Mouse (Mus musculus) CD4-positive, CD25-positive, alpha-beta regulatory T cell, adult 9 weeks (primary cell): ENCODE measurements around the gene Ogg1. TPM values are rescaled to one million over a fixed set of nuclear protein-coding genes. Genes with fewer than 3 reads are reported as not detected.

ENCODE experiments used
- polyA plus RNA-seq: library from polyadenylated mRNA; unstranded; fragments of 100-300 nt; shearing (Covaris generic); gene quantifications from one replicate; pipeline ENCODE4 v1.2.1, GENCODE M21; 2017

Gene Ogg1
- 14.3 TPM for polyA plus RNA-seq

DNA sequence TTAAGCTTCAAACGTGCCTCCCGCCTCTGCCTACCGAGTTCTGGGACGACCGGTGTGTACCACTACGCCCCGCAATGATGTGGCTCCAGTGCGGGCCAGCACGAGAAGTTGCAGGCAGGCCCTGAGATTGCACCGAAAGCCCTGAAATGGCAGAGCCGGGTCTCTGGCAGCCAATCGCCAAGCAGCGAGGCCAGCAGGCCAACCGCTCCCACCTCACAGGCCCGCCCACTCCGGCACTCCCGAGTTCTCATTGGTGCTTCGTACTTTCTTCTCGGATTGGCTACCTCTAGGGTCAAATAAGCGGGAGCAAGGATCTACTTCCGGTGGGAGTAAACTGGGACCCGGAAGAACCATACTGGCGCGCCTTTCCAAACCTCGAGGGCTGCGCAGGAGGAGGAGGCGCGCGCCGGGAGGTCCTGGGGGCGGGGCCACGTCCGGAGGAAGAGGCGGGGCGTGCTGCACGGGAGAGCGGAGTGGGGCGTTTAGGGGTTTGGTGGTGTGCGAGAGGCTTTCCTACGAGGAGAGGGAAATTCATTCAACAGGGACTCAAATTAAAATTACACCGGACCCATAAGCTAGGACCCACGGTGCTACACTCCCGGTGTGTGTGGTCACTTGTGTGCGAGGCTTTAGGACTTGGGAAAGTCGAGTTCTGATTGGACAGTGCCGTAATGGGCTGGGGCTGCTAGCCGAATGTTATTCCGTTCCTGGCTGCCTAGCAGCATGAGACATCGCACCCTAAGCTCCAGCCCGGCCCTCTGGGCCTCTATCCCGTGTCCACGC lies at the start of gene Ogg1:
Gene Ogg1 (plus strand): TSS at position 440 of the 783 bp plus-strand sequence.

DNA sequence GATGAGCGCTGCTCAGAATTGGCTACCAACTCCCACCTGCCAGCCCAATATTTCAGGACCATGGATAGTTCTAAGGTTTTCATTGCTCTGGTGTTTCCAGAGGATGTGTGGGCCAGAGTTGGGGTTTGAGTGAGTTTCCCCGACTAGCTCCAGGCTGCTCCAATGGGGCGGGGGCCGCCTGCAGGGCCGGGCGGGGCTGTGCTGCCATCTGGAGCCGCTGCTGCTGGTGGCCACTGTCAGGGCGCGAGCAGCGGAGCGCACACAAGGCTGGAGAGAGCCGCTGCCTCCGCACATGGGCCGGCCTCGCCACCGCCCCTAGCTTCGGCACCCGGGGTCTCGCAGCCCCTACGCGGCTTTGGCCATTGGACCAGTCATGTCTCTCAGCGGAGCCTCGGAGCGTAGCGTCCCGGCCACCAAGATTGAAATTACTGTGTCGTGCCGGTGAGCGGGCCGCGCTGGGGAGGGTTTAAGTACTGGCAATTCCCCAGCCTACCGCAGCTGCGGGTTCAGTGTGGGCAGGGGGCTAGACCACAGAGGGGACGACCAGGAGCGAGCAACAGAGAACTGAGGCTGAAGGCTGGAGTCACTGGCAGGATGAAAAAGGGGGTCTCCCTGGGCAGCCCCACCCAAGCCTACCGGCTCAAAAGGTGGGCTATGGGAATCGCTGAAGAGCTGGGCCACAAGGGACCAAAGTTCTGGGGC lies 44.5 kb upstream of the Ogg1 start, which contains the start of gene Cpne9:
Gene Cpne9 (plus strand): TSS at position 207 of the 702 bp plus-strand sequence.

DNA sequence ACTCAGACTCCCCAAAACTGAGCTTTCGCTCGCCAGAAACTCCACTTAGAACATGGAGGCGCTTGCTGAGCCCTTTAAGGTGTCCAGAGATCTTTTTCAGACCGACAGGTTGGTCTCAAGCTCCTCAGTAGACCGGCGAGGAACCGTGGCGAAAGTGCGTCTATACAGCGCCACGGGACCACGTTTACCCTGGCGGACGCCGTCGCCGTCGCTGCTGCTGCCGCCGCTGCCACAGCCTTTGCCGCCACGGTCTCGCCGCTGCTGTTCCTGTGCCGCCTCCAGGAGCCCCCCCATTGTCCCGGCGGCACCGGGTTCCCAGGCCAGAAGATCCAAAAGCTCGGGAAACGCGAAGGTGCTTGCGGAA lies 19.8 kb upstream of the Ogg1 start, which contains the start of gene Brpf1:
Gene Brpf1 (plus strand): TSS at position 152 of the 364 bp plus-strand sequence.

DNA sequence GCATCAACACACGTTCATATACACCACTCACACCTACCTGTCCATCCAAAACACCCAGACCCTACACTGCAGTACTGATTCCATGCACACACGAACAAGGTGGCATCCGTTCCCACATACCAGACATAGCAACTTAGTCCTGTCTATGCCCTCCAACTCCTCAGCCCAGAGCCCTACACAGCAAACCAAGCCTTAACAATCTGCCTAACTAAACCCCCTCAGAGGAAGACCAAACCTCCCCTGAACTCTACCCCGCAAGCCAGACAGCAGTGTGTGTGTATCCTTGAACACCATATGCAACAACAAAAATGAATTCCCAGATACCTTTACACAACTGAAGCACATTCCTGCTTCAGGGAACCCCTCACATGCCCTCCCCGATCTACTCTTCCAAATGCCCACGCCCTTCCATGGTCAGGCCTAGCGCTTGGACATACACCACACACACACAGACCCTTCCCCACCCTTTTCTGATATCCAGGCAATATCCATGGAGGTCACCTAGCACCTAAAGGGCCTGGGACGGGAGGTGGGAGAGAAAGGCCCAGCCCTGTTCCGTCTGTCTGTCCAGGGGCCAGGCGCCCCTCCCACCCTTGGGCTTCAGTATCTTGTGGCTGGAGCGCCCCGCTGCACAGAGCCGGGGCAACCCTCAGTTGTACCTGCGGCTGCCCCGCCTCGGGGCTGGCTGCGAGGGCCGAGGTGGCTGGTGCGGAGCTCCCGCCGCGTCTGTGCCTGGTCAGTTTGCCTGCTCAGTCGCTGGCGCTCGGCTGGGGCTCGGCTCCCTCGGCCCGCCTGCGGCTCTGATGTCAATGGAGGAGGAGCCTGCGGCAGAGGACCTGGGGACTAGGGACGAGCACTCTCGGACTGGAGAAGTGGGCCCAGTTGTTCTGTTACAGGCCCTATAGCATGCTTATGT lies 16.7 kb downstream of the Ogg1 start, which contains the start of gene Camk1:
Gene Camk1 (minus strand): TSS at position 808 of the 916 bp plus-strand sequence.

DNA sequence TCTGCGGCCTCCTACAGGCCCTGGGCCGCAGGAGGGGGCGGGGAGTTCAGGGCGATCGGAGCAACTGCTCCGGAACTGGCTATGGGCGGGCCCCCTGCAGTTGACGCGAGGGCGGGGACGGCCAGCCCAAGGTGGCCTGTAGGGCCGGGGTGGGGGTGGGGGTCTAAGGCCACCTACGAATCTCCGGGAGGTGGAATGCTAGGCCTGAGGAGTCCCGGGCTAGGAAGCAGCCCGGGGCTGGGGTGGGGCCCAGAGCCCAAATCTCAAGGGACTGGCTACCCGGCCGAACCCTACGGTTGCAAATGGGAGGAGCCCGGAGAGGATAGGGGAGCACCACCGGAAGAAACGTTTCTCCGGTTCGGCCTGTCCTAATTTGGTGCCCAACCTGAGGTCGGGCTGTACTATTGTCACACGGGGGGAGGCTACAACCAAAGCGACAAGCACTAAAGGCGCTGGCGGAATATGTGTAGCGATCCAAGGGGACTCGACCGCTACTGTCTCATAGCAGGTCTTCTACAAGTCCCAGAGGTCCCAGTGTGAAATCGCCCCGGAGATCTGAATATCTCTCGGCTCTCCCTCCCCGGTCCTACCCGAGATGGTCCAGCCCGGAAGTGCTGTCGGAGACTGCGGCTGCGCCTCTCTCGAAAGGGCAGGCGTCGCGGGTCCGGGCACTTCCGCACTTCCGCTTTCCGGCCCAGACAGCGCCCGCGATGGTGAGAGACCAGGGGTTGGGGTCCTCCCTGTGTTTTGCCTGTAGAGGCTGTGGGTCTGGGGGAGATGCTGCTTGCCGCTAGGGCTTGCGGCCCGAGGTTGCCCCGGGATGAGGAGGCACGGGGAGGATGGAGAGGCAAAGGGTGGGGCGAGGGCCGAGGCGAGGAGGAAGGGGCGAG lies 51.0 kb downstream of the Ogg1 start, which contains the start of the genes Tada3 and Arpc4:
Gene Tada3 (minus strand): TSS at position 388 of the 890 bp plus-strand sequence.
Gene Arpc4 (plus strand): TSS at position 620 of the 890 bp plus-strand sequence.

Other genes starting within 250 kb of the Ogg1 start
- gene Setd5, start 249.6 kb upstream of the Ogg1 start, polyA plus RNA-seq, result 50.6 TPM
- gene Lhfpl4, start 131.6 kb upstream of the Ogg1 start, polyA plus RNA-seq, result 0.21 TPM
- 19.5 TPM for gene Mtmr14, start 89.1 kb upstream of the Ogg1 start, polyA plus RNA-seq
- gene Cpne9, start 44.7 kb upstream of the Ogg1 start, polyA plus RNA-seq, result not detected
- gene Brpf1, start 19.8 kb upstream of the Ogg1 start, polyA plus RNA-seq, result 37.0 TPM
- 2.7 TPM for gene Camk1, start 17.0 kb downstream of the Ogg1 start, polyA plus RNA-seq
- 66.9 TPM for gene Tada3, start 50.9 kb downstream of the Ogg1 start, polyA plus RNA-seq
- gene Arpc4, start 51.1 kb downstream of the Ogg1 start, polyA plus RNA-seq, result 593 TPM
- gene Ttll3, start 62.3 kb downstream of the Ogg1 start, polyA plus RNA-seq, result 16.9 TPM
- 19.9 TPM for gene Rpusd3, start 92.4 kb downstream of the Ogg1 start, polyA plus RNA-seq
- gene Cidec, start 108.8 kb downstream of the Ogg1 start, polyA plus RNA-seq, result not detected
- 71.0 TPM for gene Jagn1, start 115.6 kb downstream of the Ogg1 start, polyA plus RNA-seq
- 0.25 TPM for gene Il17re, start 131.5 kb downstream of the Ogg1 start, polyA plus RNA-seq
- gene Il17rc, start 144.5 kb downstream of the Ogg1 start, polyA plus RNA-seq, result 0.65 TPM
- gene Creld1, start 156.3 kb downstream of the Ogg1 start, polyA plus RNA-seq, result 12.5 TPM
- 0.25 TPM for gene Prrt3, start 175.0 kb downstream of the Ogg1 start, polyA plus RNA-seq
- gene Emc3, start 204.7 kb downstream of the Ogg1 start, polyA plus RNA-seq, result 115 TPM
- 1.9 TPM for gene Fancd2, start 204.7 kb downstream of the Ogg1 start, polyA plus RNA-seq